Mouse (Mus musculus): ENCODE measurements at regions not wholly inside any gene's neighbourhood (a gene's known extent, or its start where the extent isn't known, plus 50 kb on each side); places are given as distances from the start of the nearest gene placed in this dataset.

DNA sequence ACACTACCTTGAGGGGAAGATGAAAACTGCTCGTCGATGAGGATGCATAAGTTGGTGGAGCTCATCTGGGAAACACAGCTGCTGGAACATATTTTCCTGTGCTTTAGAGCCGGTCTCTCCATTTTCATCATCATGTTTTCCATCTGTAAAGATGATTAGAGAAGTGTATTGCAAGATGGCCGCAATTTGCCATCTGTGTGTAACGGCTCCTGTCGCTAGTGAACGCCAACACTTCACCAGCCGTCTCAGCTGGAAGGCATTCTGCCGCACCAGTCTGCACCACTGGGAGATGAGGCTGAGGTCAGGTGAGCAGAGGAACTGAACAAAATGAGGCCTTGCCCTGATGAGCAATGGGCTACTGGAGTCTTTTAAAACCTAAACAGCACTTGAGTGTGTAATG, 57.4 kb downstream of the Gm21962 start:
- DNase-seq (ENCODE audit: low spot score in 2 of 2), result no peak

DNA sequence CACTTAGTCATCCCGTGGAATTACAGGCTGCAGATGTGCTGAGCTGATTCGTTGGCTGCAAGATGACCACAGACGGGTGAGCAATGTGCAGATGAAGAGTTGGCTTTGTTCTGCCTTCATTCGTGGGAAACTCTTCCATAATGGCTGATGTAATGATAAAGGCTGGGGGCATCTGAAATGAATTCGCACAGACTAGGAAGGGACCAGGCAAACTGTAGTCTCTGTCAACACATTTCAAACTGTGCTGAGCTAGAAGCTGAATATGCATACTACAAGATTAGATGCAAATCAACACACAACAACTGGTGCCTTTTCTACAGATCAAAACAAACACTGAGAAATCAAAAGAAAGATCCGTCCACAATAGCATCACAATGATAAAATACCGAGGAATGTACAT, 58.1 kb downstream of the Gm21962 start:
- no peak for DNase-seq (ENCODE audit: low spot score in 2 of 2)

DNA sequence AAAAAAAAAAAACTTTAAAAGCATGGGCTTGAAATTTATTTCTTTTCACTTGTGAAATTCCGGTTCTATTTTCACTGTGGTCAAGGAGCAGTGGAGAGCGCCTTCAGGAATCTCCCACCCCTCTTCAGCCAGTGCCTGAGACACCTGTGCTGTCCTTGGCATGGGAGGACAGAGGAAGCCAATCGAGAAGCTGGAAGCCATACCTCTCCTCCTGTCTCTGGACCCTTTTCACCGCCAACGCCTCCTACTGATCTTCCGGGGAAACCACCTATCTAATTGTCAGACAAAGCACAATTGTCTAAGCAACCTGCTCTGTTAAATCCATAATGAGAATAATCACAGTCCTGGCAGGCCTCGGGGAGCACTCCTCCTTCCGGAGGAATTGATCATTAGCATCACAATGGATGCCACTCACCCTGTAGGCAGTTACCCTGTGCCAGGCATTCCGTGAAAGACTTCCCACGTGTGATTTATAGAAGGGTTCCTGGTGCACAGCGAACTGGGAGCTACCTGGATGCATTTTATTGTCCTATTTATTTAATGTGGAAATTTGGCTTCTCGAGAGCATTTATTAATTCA, 66.0 kb downstream of the Gm21962 start:
- DNase-seq (ENCODE audit: low spot score in 2 of 2), result no peak

DNA sequence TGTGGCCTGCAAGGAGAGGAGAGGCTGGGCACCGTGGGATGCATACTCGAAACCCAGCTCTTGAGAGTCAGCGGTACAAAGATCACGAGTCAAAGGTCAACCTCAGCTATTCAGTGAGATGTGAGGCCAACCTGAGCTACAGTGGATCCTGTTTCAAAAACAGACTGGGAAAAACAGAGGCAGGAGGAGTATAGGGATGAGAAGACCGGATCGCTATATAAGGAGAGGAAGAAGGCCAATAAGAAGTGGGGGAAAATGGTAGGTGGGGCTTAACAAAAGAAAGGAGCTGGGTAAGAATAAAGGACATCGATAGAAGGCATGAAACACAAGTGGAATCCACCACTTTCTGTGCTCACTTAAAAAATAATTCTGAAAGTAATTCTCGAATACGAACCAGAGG, 70.2 kb downstream of the Gm21962 start:
- no peak for DNase-seq (ENCODE audit: low spot score in 2 of 2)

DNA sequence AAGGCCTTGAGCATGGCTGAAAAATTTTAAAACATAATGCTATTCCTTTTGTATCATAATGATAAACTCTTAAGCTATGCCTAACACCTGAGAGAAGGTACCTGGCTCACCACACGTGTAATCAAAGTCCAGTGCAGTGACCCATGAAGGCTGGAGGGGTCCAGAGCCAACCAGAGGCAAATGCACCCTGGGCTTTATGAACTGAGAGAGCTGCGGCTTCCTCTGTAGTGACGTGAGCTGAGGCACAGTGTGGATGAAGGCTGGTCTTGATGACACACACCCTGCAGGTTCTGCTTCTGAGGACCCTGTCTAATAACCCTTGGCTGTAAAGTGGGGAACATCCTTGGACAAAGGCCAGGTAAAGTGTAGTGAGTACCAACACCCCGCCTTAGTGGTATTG, 70.8 kb downstream of the Gm21962 start:
- DNase-seq (ENCODE audit: low spot score in 2 of 2), result no peak

DNA sequence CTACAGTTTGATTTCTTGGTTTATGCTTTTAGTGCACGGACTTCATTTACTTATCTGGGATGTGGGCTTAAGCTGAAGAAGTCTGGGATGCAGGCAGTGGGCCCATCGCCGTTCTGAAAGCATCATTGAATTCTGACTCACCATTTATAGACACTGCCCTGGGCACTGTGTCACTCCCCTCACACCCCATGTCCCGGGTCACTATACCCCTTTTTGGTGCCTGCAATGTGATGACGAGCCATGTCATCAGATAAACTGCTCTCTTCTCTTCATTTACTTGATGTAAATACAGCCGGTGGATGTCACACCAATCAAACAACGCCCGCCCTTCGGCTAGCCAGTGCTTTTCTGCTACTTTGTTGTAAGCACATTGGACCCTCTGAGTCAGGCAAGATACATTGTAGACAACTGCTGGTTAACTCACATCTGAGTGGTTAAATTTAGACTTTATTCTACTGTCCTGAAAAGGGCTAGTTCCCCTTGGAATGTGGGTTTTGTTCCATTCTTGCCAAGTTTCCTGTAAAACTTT, 80.5 kb downstream of the Gm21962 start:
- no peak for DNase-seq (ENCODE audit: low spot score in 2 of 2)

DNA sequence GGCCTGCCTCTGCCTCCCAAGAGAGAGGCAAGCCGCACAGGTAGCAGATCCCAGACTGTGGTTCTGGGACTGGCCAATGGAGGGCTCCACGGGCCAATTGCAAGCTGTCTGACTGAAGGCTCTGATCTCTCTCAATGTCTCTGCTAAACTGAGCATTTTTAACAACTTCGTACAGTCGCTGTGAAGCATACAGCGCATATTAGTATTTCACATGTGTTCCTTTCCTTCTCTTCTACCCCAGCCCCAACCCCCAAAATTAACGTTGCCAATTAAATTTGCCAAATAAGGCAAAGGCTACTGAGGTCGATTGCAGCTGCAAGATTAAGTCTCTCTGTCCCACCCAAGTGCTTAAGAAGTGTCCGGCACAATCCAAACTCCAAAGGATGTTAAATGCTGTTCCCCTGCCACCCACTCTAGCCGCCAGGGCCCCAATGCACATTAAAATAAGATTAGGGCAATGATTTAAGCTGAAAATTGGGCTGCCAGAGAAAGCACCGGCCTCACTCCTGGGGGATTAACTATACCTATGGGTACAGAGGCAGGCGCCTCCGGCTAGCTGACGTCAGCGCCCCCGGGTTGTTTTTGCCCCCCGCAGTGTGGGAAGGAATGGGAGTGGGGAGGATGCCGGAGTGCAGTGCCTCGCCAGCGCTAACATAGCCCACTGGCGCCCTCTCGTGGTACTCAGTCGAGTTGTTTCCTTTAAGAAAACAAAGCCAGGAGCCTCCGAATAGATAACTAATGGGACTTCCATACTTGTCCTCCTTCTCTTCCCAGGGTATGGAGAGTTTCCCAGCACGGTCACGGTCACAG, 81.3 kb downstream of the Gm21962 start:
- DNase-seq (ENCODE audit: low spot score in 2 of 2), result peak; percentile 74 to 88

DNA sequence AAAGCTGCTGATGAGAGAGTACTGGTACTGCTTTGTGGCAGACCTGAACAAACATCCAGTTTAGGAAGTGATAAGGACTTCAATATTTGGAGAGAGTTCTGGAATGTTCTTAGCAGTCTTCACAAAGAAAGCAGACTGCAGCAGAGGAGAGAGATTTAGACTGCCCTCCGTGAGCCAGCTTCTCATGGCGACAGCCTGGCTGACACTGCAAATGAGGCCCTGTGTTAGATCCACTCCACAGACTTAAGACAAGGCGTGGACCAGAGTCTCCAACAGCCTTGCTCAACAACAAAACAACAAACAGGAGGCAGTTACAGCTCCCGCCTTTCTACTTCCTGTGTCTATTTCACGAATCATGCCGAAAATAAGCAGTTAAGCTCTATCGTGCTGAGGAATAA, 81.9 kb downstream of the Gm21962 start:
- DNase-seq (ENCODE audit: low spot score in 2 of 2), result no peak

DNA sequence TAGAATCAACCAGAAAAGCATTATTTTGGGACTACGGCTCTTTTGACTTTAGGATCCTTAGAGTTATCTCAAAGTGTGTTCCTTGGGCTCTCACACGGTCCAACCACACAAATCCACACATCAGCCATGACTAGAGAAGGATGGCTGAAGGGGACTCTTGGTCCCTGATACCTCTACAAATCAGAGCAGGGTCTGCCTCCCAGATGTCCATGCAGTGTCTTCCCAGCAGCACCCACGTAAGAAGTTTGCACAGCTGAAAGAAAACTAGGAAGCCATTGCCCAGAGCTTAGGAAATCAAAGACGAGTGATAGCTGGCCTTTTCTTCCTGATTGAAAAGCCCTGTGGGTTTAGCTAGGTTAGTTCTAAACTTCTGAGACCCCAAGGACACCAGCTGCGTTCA, 84.1 kb downstream of the Gm21962 start:
- DNase-seq (ENCODE audit: low spot score in 2 of 2), result no peak

DNA sequence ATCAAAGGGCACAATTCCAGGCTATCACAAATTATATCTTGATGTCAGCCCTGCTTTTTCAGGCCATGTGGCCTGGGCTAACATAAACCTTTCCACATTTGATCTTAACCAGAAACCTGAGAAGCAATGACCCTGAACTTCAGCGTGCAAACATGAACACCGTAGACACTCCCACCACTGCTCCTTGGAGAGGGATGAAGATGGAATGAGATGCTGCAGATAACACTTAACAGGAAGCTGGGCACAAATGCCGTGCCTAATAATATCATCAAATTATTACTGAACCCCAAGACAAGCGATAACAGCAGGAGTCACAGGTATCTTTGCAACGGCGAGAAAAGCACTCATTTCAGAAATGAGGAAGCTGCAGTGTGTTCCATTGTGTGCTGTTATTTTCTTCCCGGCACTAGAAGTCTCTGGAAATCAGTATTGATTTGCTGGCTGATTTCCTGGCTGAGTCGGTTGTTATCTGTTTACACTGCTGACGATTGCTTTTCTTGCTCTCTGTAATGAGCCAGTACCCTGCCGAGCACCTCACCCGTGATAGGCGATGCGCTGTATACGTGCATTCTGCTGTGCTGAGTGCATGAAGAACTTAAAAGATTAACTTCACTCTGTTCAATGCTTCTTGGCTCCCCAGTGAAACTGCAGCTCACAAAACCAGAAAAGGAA, 91.0 kb downstream of the Gm21962 start:
- no peak for DNase-seq (ENCODE audit: low spot score in 2 of 2)

DNA sequence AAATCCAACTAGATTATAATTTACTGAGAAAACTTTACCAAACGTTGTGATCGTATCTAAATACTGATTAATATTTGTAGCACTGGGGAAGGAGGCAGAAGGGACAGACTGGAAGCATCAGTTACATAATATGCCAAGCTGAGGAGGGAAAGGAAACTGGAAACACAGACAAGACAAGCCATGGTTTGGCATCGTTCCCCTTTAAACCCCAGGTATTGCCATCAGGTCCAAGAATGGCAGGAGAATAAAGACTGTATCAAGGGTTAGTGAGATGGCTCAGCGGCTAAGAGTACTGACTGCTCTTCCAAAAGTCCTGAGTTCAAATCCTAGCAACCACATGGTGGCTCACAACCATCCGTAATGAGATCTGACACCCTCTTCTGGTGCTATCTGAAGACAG, 92.1 kb downstream of the Gm21962 start:
- DNase-seq (ENCODE audit: low spot score in 2 of 2), result no peak

DNA sequence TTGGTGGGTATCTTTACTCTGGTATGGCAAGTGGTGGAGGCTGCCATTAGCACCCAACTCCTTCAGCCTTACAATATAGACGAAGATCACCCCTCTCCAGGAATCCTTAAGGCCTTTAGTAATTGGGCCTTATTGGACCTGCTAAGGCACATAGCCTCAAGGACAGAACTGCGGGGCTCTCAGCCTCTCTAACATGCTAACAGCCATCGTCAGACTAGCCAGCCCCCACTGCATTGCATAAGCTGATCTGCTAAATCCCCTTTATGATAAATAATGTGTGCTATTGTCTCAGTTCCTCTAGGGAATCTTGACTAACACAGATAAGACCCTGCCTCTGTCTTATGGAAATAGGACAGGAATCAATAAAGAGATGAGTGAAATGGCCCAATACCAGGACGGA, 95.7 kb upstream of the H2afz start:
- DNase-seq (ENCODE audit: low spot score in 2 of 2), result no peak

DNA sequence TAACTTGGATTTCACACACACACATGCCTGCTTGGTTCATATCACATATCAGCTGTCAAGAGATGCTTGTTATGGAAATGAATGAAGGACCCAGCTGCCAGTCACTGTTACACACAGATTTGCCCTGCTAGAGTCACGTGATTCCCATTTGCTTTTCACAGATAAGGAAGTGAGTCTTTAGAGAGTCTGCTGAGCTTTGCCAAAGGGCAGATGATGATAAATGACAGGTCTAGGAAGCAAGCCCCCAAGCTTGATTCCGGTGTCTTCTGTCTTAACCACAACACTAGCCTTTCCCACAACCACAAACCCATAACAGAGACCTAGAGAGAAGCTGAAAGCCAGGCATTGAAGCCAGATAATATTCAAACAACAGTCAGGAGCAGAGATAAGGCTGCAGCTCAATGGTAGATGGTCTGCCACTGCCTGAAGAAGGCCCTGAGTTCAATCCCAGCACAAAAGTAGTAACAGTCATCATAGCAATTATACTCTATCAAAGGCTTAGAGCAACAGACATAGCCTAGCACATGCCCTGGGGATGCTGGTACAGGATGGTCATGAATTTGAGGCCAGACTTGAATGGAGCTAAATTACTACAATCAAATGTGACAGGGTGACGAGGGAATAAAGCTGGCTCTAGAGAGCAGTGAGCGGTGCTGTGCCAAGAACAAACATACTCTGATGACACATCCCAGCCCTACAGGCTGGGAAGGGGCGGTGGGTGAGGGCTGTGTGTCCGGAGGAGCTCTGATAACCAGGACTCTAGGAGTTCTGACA, 89.0 kb upstream of the H2afz start:
- no peak for DNase-seq (ENCODE audit: low spot score in 2 of 2)

DNA sequence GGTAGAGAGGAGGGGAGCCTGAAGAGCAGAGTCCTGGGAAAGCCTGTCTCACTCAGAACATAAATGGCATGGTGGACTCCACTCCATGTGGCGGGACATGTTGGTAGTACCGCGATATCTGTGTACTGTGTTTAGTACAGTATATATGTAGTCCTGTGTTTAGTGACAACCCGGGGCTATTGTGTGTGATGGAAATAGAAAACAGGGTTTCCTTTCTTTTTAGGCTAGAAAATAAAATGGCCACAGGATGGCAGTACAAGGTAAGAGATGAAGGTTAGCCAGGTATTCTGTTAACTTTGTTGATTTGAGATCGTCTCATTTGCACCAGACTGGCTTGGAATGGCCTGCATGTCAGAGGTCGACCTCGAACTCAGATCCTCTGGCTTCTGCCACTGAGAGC, 86.2 kb upstream of the H2afz start:
- DNase-seq (ENCODE audit: low spot score in 2 of 2), result no peak

DNA sequence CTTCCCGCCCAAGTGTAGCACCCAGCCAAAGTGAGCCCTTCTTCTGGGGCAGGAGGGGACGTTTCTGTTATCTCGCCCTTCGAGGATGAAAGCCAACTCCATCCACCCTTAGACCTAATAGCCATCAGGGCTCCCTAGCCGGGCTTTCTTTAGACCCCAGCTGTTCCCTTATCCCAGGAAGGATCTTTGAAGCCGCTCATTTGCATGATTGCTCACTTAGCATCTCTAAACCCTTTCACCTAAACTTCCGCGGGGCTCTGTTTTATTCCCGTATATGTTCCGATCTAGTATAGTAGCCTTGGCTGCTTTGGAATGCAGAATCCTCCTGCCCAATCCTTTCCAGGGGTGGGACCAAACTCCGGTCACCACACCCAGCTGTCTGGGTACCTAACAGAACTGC, 84.3 kb upstream of the H2afz start:
- DNase-seq (ENCODE audit: low spot score in 2 of 2), result no peak

DNA sequence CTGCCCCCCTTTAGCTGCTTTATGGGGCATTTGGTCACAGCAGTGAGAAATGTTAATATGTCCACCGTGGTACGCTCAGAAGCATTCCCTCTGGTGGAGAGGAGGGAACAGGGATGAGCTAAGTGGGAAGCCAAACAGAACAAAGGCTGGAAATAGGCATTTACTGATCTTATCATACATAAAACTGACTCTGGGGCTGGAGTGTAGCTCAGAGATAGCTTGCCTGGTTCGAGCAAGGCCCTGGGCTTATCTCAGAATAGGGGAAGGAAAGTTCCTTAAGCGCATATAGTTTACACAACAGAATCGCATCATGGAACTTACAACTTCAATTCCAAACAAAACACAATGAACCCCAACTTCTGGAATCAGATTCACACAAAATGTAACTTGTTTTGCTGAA, 81.5 kb upstream of the H2afz start:
- DNase-seq (ENCODE audit: low spot score in 2 of 2), result no peak

DNA sequence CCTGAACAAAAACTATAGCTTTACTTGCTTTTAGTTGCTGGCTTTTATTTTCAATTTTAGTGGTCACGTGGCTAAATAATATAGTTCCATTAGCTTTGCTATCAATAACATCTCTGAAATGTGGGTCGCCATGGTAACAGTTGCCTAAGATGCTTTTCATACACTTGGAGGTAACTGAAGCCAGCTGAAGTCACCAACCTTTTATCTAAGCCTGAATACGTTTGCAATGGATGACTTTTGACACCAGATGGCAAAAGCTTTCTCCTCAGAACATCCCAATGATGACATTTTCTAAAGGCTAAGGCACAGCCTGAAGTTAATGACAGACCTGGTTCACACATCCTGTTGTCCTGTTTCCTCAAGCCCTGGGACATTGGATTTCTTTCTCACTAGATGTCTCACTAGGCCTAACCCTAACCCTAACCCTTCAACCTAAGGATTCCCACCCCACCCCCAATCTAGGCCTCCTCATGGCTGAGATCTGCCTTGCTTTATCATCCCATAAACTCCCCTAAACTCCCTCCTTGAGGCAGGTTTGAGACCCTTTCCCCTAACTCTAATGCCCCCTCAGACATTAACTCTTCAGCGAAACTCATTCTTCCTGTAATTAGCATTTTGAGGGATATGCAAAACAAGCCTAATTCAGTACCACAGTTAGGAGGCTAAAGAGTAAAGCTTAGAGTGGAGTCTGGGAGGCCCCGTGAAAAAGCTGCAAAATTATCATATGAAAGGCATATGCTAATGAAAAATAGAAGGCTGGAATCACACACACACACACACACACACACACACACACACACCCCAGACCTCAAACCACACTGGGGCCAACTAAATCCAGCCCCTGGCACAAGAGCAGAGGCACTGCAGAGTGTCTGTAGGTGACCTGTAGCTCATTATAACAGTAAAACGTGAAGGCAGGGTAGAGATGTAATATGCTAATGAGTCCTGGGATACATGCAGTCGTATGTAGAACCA, 80.1 kb upstream of the H2afz start:
- no peak for DNase-seq (ENCODE audit: low spot score in 2 of 2)

DNA sequence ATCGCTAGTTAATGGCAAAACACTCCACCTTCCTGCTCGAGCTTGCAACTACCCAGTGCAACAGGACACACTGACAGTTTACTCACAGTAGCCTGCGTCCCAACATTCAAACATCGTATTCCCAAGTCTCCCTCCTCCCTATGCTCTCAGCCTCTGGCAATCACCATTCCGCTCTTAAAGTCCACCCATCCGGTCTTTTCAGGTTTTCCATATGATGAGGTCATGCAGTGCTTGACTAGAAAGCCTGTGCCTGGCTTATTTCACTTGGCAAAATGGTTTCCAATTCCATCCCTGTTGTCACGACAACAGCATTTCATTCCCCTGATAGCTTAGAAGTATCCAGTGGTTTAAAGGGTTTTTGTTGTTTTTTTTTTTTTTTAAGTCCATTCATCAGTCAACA, 79.1 kb upstream of the H2afz start:
- no peak for DNase-seq (ENCODE audit: low spot score in 2 of 2)

DNA sequence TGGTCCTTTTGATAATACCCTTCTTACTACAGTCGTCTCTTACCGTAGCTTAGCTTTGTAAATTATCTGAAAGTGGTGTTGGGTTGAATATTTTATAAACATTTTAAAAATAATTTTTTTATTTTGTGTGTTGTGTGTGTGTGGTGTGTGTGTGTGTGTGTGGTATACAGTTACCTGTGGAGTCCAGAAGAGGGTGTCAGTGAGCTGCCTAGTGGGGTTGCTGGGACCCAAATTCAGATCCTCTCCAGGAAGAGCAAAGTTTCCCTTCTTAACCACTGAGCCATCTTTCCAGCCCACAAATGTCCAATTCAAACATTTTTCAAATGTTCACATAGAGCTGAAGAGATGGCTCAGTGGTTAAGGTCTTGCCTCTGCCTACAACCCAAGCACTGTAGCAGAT, 78.4 kb upstream of the H2afz start:
- no peak for DNase-seq (ENCODE audit: low spot score in 2 of 2)

DNA sequence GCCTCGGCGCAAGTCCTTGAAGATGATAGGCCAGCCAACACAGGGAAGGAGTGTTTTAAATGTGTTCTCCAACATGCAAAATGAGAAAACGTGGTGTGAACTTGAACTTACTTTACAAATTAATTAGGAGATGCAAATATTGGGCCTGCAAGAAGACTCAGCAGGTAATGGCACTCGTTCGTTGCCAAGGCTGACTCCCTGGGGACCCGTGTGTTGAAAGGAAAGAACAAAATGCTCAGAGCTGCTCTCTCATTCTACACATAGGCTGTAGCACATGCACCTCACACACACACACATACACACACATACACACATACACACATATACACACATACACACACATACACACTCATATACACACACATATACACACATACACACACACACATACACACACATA, 74.6 kb upstream of the H2afz start:
- DNase-seq (ENCODE audit: low spot score in 2 of 2), result no peak

DNA sequence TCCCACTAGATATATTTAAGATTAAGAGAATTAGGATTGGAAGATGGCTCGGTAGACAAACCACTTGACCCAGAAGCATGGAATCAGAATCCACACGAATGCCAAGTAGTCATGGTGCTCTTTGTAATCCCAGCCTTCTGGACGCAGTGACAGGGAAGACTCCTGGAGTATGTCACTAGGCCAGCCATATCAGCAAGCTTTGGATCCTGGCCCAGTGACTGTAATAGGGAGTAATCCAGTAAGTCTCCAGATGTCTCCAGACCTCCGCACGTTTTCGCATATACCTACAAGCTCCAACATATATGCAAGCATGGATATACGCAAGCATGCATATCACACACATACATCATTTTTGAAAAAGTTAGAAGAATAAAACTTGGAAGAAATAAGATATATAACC, 73.9 kb upstream of the H2afz start:
- DNase-seq (ENCODE audit: low spot score in 2 of 2), result no peak

All from cerebellum, postnatal 4 days (tissue).